Mouse (Mus musculus): Measurements from ENCODE around the gene Rag1.
A peak's percentile ranks its signal among the peaks of the same experiment; 100 is the strongest.

Gene Rag1

DNA sequence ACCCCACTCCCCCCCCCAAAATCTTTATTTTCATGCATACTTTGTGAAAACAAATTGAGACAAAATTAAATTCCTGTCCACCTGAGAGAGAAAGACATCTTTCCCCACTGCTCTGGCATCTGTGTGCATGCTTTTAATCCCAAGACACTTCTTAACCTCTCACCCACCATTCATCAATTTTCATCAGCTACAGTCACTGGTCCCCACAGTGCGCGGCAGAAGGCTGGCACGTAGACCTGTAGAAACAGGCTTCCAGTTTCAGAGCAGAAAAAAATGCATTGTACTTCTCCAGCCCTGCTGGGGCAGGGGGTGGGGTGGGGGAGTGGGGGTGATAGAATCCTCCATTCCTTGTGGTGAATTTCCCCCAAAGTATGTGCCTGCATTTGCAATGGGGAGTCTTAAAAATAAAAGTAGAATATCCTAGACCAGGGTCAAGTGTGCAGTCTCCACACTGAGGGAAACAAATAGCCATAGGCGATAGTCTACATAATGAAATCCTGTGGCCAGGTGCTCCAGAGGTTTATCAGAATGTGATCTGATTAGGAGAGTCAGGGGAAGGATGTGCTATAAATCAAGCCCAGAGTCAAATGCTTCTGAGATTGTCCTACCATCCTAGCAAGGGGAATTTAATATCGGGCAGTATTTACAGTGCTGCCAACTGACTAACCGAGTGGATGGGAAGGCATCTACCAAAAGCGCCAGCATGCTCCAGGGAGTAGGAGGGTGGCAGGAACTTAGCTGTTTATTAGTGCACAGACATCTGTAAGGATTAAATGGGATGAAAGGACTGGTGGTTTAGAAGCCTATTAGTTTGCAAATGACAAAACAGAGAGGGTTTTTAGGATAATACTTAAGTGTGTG is 10.1 kb downstream of the Rag1 start:
- no peak for DNase-seq (ENCODE audit: low spot score)

DNA sequence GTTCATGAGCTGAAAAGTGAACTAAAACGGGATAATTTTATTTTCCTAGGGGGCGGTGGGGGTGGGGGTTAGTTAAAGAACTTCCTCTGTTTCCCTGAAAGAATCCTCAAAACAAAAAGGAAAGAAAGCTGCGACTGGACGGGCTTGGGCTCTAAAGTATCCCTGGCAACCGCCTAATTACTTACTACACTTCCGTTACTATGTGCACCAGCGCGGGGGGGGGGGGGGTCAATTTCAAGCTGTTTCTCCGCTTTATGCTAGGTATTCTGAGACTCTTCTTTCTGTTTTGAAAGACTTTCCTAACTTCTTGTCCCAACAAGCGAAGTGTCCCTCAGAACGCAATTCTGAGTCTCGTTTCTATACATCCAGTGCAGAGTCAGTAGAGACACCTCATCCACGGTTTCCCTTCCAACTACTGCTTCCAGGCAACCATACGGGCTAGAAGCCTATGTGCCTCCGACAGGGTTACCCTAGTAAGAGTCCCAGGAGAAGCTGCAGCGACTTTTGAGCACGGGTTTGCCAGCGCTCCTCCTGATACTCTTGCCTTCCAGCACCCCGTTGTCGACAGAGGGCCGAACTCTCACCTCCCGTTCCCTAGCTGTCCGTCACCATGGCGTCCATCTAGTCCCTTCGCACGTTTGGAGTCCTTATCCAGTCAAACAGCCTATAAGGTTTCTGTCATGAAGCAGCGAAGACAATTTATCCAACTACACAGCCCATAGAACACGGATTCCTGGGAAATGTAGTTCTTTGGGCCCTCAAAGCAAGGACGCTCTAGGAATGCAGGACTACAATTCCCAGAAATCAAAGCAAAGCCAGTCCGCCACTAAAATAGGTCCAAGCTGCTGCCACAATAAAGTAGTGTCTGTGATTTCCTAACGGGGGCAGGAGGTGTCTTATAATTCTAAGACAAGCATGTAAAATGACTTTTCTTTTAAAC is 20.7 kb downstream of the Rag1 start:
- peak; percentile 62 for DNase-seq (ENCODE audit: low spot score)

DNA sequence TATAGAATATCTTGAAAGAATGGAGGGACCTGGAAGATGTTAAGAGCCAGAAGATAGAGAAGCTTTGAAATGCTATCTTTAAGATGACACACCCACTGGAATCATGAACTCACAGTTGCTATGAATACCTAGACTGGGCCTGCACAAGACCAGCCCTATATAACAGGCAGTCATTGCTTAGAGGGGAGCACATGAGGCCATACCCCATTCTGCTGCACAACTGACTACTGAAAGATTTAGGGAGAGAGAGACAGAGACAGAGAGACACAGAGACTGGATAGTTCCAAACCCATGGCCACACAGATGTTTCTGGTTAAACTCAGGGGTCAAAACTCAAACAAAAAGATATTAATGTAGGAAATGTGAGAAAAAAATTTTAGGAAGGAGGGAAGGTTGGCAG is 22.1 kb downstream of the Rag1 start:
- no peak for DNase-seq (ENCODE audit: low spot score)

DNA sequence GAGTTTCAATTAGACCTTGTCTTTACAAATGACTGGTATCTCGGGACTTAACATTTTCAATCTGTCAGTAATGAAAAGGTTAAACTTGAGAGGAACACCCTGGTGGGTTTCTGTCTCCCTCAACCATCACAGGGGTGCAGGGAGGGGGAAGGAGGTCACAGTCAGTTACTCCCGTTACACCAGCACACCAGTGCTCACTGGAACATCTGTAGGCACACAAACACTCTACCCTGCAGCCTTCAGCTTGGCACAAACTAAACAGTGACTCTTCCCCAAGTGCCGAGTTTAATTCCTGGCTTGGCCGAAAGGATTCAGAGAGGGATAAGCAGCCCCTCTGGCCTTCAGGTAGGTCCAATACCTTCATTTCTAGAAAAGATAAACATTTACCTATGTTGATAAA is 24.8 kb downstream of the Rag1 start, which contains the start of gene Rag2:
Gene Rag2, plus strand, starts transcription at position 193 of the 400 bp plus-strand sequence.
- no peak for DNase-seq (ENCODE audit: low spot score)

DNA sequence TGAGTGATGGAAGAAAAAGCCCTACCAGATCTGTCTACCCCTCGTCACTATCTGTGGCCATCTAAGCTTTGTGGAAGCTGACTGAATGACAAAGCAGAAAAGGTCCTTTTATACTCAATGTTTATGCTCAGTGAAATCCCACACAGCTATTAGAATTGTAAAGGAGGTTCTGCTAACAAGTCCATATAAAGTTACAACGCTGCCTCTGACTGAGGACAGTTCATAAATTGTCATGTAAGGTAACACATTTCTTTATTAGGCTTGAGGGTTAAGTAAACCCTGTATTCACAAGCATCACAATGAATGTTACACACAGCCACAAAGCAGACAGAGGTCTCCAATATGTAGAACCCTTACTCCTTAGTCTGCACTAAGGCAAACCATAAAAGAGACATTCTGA is 25.3 kb downstream of the Rag1 start:
- DNase-seq (ENCODE audit: low spot score), result no peak

DNA sequence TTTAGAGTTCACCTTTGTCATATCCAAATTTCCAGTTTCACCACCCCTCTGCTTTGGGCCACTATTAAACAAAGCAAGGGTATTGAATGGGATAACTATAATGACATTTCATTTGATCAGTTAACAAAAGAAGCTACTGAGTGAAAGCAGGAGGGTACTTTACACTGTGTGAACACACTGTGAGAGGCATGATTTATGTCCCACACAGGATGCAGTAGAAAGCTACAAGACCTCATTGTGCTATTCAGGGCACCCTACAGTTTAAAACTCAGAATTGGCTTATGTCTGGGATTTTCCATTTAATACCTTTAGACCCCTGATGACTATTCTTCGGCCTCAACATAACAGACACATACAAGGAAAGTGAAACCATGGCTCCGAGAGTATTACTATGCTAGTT is 26.3 kb downstream of the Rag1 start:
- no peak for DNase-seq (ENCODE audit: low spot score)

DNA sequence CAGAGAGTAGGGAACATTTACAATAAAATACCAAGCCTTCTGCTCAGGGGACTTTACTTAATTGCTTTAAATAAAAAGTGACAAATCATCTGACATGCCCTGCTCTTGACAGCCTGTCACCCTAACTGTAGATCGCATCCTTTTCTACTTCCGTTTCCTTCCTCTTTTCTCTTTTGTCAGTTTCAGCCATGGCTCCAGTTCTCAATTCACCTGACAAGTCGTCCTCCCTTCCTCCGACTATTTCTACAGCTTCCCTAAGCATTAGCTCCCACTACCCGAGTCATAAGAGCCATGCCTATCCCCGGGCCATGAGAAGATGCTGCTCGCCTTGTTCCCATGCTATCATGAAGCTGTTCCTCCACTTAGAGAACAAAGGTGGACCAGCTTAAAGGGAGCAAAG is 27.7 kb downstream of the Rag1 start:
- DNase-seq (ENCODE audit: low spot score), result no peak

DNA sequence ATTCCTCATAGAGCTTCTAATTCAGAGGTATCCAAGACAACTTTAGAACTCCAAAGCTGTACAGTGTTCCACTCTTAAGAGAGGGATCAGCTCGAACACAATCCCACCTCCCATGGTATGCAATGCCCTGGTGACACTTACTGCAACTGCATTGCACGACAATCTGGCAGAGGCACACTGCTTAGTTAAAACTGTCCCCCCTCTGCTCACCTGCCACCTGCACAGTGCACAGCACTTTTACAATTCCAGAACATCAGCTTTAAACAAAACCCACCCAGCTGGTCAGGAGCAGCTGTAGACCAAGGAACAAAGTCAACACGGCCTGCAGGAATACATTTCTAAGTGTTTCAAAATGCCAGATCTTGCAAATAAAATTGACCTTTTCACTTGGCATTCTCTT is 28.4 kb downstream of the Rag1 start:
- no peak for DNase-seq (ENCODE audit: low spot score)

DNA sequence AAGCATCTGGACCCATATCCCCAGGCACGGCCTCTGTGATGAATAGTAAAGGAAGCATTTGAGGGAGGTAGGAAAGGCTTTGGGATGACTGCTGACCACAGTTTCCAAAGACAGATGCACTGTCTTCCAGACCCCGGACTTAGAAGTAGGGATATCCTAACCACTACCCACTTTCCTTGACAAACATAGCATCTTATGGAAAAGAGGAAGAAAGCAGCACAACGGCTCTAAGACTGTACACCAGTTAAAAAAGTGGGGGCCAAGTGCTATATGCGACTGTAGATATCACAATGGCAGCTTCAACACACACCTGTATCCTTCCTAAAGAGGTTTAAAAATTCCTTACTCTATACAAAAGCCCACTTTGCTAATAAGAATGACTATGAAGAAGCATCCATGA is 30.9 kb downstream of the Rag1 start:
- DNase-seq (ENCODE audit: low spot score), result no peak

DNA sequence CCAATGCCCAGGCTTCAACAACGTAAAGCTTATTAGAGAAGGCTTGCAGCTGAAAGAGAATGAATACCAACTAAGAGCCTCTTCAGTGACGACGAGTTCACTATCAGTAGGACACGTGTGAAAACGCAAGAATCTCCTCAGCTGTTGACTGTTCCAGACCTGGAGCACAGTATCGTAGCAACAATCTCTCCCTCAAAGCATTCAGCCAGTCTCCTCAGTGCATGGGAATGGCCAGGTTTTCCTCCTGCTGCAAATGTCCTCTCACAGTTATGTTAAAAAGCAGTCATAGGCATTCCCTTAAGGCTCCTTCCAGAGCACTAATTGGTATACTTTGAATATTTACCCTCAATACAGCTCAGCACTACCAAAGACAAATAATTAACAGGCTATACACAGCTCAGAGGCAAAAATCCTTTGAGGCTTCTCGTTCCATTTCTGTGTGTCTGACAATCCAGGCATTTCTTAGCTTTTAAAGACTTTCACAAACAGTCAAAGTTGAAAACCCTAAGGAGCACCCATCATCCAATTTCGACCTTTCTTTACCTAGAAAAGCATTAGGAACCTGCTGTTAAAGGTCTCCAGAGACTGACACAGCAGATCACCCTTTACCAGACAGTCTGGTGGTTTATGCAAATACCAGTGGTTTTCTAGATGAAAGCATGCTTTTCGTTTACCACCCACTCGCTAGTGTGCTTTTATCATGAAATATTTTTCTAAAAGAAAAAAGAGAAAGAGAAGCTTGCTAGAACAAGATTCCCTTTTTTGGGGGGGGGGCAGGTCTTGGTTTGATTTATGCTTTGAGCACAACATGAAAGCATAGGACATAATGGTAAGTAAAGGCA is 33.6 kb downstream of the Rag1 start:
- no peak for DNase-seq (ENCODE audit: low spot score)

DNA sequence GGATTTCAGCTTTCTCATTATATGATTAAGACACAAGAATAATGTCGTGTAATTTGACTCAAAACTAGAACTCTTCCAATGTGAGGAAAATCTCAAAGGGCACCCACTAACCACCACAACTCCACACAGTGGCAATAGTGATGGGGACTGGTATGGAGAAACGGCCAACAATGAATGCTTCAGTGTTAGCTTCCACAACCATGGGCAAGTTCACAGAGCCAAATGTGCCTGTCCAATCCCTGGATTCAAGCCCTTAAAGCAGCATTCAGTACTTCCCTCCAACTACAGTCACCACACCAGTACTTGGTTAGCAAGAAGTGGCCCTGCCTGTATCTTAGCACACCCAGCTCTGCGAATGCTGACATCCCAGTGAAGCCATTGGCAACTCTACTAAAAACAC is 38.4 kb downstream of the Rag1 start:
- no peak for DNase-seq (ENCODE audit: low spot score)

DNA sequence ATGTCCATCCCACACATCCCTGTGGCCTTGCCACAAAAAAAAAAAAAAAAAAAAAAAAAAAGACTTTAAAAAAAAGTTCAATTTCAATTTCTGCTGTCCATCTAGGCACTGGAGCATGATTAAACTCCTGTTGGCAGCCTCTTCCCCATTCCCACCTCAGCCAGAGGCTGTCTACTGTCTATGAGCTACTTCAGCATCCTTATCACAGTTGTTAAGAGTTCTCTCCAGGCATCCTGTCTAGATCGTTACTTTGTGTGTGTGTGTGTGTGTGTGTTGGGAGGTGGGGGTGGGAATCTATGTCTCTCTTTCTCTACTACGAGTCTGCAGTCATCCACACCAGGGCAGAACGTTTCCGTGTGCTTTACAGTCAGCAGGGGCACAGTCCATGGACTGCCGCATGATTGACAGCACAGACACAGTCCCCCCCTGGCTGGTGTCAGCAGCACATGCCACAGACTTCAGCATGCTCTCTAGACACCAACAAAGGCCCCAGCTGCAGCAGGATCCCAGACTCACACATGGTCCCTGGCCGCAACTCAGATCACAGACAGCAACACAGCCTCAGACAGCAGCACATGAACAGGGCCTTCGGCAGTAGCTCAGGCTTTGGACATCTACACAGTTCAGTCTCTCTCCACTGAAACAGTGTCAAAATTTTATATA is 40.9 kb downstream of the Rag1 start:
- DNase-seq (ENCODE audit: low spot score), result no peak

DNA sequence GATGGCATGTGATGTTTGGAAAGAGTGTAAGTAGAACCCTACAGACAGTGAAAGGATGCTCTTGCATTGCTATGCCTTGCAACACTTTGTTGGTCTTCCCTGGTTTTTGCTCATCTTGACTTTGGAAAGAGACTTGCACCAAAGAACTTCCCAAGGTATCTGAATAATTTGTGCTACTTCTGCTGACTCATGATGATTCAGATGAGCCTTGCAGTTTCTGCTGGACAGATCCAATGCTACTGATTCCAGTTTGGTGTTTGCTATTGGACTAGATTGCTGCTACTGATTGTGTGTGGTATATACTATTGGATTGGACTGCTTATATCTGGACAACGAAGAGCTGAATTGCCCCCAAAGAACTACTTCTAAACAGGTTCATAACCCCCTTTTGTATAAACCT is 46.2 kb downstream of the Rag1 start:
- no peak for DNase-seq (ENCODE audit: low spot score)

DNA sequence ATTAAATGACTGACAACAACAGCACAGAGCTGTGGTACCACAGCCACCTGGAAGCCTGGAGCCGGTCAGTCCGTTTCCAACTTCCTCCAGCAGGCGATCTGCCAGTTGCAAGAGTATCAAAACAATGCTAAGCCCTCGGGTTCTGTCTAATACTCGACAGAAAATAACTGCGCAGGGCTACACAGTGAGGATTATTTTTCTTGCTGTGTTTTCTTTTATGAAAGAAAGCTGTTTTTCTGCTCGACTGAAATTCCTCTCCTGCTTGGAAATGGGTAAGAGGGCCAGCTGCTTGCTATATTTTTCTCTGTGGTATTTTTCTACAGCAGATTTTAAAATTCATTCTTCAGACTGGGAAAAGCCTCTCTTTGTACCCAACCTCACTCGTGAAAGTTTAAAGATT is 48.6 kb downstream of the Rag1 start:
- DNase-seq (ENCODE audit: low spot score), result peak; percentile 45

DNA sequence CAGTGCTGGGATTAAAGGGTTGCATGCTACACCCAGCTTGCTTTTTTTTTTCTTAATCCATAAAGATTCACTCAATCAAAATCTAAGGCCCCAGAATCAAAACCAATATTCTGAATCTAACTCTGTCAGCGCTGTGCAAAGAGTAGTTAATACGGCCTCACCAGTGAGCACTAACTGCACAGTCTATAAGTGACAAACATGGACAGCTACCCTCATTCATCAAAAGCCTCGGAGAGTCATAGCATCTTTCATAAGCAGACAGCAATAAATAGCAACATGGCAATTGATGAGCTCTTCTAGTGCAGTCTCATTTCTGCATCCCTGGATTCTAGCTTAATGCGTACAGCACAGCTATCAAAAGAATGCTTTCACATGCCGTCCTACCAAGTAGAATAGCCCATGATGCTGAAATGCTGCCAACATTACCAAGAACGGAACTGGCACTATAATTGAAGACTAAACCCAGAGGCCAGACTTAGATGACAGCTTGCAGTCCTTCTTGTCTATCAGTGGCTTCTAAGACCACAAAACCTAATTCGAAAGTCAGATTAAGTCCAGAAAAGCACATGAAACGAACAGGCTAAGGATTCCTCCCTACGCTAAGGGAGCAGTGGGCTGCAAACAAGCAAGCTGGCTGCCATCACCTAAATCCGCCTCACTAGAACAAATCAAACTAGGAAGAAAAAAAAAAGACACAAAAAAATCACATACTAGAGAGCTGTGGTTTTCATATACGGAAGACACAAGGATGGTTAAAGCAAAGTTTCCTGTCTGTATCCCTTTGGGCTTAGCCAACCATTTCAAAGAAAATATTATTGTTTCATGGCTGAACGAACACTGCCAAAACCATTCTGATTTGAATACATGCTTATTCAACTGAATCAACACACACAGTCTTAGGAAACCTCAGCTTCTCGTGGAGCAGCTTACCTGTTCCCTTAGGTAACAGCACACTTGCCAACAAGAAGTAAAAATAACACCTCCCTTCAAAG is 50.8 kb downstream of the Rag1 start:
- DNase-seq (ENCODE audit: low spot score), result no peak

DNA sequence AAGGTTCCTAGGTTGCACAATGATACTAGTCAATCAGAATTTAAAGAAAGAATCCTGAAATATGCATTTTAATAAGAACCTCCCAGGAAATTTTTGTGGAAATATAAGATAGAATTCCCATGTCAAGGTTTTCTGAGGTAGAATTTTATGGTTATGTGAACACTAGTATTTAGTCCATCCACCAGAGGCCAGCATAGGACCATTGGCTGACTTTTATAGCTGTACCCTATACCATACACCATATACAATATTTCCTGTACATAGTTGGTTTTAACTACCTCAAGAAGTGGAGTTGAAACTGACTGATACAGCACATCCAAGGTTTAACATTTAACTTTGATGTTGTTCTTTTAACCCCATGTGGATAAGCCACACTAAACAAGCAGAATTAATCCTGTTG is 52.1 kb downstream of the Rag1 start:
- DNase-seq (ENCODE audit: low spot score), result no peak

DNA sequence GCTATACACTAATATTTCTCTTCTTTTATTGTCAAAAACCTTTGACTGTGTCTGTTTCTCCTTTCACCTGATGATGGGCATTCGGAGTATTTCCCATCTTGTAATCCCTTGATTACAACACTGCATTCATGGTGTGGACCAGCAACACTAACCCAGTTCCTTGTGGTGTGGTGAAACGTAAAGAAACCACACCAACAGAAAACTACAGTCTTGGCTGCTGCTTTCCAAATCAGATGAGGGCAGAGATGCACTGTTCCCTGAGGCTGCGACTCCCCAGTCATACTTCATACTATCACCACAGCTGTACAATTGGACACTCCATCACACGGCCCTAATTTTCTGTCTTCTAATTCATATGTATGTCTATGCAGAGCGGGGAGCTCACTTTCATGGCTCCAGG is 54.6 kb downstream of the Rag1 start:
- no peak for DNase-seq (ENCODE audit: low spot score)

DNA sequence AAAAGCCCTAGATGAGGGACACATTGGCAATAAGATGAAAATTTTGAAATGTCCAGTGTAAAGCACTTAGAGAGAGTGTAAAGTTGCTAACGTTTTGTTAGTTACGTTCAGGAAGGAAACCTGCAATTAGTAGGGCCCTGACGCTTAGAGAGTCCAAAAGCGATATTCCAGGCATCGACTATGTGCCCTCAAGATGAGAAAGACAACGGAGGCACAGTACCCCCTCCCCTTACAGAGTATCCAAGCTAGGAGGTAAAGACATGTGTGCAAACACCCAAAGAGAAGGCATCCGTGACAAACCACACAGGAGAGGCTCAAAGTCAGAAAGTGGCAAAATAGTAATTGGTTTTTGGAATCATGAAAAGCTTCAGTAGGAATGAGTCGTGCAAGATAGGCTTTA is 56.4 kb downstream of the Rag1 start:
- no peak for DNase-seq (ENCODE audit: low spot score)

DNA sequence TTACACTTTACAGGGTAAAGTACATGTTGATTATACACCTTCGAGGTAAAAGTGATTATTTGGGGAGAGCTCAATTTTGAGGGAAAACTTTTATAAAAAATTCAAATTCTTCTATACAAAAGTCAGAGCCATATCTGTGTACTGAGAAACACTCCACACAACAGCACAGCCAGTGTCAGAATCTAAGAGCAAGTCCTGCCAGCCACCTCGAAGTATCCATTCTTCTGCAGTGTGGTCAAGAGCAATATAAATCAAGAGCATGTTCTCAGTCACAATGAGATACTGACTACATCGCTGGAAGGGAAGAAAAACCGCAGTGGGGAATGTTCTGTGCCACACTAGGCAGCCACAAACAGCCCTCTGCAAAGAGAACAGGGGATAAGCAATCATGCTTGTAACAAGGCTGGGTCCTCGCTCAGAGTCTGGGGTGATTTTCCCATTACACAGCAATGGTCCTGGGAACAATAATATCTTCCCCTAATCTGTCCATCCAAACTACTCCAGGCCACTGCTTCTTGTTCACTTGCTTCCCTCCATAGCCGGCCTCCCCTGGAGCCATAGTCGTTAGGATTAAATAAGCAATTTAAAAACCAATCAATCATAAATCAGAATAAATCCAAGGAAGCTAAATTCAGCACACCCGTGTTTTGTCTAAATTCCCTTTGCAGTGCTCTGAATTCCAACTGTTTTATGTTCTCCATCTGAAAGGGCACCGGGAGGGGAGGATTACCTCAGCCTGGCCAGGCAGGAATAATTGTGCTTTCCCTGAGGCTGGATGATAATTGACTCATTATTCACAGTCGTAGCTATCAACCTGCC is 57.1 kb downstream of the Rag1 start:
- no peak for DNase-seq (ENCODE audit: low spot score)

DNA sequence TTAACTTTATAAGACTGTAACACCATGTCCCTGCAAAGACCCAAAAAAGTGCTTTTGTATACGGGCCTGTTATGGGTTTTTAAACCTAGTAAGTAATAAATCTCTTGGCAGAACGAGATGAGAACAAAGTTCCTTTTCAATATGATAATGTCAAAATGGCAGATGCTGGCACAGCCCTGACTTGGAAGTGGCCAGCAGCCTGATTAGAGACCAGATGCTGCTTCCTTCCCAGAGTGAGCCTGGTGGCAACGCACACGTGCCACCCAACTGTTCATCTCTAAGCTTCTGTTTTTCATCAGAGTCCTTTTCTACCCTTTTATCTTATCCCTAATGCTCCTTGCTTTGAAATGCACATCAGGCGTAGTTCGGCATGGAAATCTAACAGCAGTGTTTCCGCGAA is 57.9 kb downstream of the Rag1 start:
- no peak for DNase-seq (ENCODE audit: low spot score)

Measured in testis, postnatal 10 days (tissue).